Mouse (Mus musculus) spleen, adult 2 months (tissue): Measurements from ENCODE around the gene Ppil4.

Source experiments
- CTCF ChIP-seq: fragments of 200-500 bp; IDR thresholded peaks from 2 replicates; pipeline ENCODE4 v1.5.1; 2011; ENCODE audit warnings: mild to moderate bottlenecking, inconsistent platforms; ENCODE audit not compliant: insufficient read depth, insufficient read length, insufficient replicate concordance; ENCODE audit errors: extremely low read depth
- POLR2A ChIP-seq: fragments of 200-500 bp; IDR thresholded peaks from 2 replicates; pipeline ENCODE4 v1.6.1; 2011; ENCODE audit warnings: low read depth, low read length, inconsistent platforms

DNA sequence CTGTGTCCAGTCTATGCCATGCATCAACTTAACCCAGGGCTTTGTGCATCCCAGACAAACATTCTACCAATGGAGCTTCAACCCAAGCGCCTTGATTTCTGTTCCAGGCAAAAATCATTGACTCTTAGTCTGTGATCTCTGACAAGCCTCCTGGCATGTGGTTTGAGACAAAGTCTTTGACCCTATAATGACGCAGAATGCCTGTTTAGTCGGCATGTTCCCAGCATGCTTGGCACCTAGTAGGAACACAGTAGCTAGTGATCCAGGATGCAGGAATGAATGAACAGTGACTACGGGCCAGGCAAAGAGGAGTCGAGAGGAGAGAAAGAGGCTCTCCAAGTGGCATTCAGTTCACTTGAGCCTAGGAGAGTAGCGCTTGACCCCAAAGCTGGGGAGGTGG lies 70.7 kb downstream of the Ppil4 start:
- TF ChIP-seq POLR2A = no peak
- no peak for TF ChIP-seq CTCF
